Mouse (Mus musculus) cerebellum, adult 2 months (tissue): Measurements from ENCODE around the gene Ptgis. TPM values are rescaled to one million over a fixed set of nuclear protein-coding genes. Genes with fewer than 3 reads are reported as not detected.

ENCODE experiments used
- DNase-seq, 2 experiments: peaks; one replicate each; pipeline ENCODE4 v3.0.0; 2021
- H3K27ac ChIP-seq: fragments of 200-500 bp; 2 replicates; pipeline ENCODE4 v1.5.1; 2012; ENCODE audit warnings: low read length, control low read depth, inconsistent platforms; ENCODE audit not compliant: insufficient read depth
- H3K27me3 ChIP-seq: fragments of 200-500 bp; 2 replicates; pipeline ENCODE4 v1.6.1; 2012; ENCODE audit warnings: inconsistent platforms, mild to moderate bottlenecking, low read length, moderate library complexity; ENCODE audit not compliant: control insufficient read depth, insufficient read depth
- H3K4me1 ChIP-seq: fragments of 200-500 bp; 2 replicates; pipeline ENCODE4 v1.6.1; 2011; ENCODE audit warnings: low read length; ENCODE audit not compliant: control insufficient read depth, insufficient read depth
- H3K4me3 ChIP-seq: fragments of 200-500 bp; replicated peaks from 2 replicates; pipeline ENCODE3; 2011; ENCODE audit warnings: mild to moderate bottlenecking, low read depth, low read length, control low read depth; ENCODE audit not compliant: insufficient read depth
- CTCF ChIP-seq: fragments of 200-500 bp; IDR thresholded peaks from 2 replicates; pipeline ENCODE4 v1.5.1; 2011; ENCODE audit warnings: low read depth, mild to moderate bottlenecking, control low read depth, low read length, moderate library complexity, borderline replicate concordance; ENCODE audit not compliant: insufficient read depth
- POLR2A ChIP-seq: fragments of 200-500 bp; IDR thresholded peaks from 2 replicates; pipeline ENCODE4 v1.6.1; 2011; ENCODE audit warnings: low read length, control low read depth, borderline replicate concordance; ENCODE audit not compliant: insufficient read depth
- WGBS: fragments of 180-500 bp; shearing (Covaris S2); methylation state at CpG from one replicate; pipeline ENCODE4 v1.1.7; 2018; 5-methylcytosine and 5-hydroxymethylcytosine counted together
- polyA plus RNA-seq: library from polyadenylated mRNA; depleted of rRNA; stranded (reverse); fragments of >200 nt; gene quantifications from 2 replicates; pipeline ENCODE4 v1.2.3, GENCODE M21; 2012

Gene Ptgis
- polyA plus RNA-seq, 1 experiment = 2.0 TPM

DNA sequence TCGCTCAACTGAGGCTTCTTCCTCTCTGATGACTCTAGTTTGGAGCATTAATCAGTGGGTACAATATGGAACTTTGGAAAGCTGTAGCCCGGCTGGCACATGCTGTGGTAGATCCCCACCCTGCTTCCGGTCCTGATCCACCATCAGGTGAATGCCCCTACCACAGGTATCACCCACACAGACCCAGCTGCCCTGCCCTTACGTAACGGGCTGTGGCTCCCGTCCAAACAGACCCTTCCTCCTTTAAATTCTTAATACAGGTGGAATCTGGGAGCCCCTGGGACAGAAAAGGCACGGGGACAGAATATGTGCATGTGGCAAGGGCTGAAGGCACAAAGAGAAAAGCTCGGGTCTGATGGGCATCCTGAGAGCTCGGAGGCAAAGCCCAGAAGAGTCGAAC, 35.5 kb upstream of the Ptgis start:
- Histone ChIP-seq H3K27ac (no peak overlapping the region), H3K27me3 (no peaks in the 10 kb centered on the region), H3K4me3 (no peak overlapping the region), H3K4me1 (no peaks in the 10 kb centered on the region; the same call in 1 of the 2 replicates)
- TF ChIP-seq CTCF = no peak
- 91% methylated on average over 10 of the region's 10 CpGs for WGBS
- peak in 1 of 2 experiments; percentile 5 for DNase-seq

GRCm38 (mm10) chr2:167274713-167275465, 34.5 kb upstream of the Ptgis start:
- 71% methylated on average over 10 of the region's 10 CpGs for WGBS
- Histone ChIP-seq H3K27me3 (no peaks in the 10 kb centered on the region), H3K4me3 (no peak overlapping the region), H3K4me1 (no peaks in the 10 kb centered on the region), H3K27ac (no peak overlapping the region)
- peak in 1 of 2 experiments; percentile 3 for DNase-seq
- TF ChIP-seq CTCF = no peak
- no peak for TF ChIP-seq POLR2A

DNA sequence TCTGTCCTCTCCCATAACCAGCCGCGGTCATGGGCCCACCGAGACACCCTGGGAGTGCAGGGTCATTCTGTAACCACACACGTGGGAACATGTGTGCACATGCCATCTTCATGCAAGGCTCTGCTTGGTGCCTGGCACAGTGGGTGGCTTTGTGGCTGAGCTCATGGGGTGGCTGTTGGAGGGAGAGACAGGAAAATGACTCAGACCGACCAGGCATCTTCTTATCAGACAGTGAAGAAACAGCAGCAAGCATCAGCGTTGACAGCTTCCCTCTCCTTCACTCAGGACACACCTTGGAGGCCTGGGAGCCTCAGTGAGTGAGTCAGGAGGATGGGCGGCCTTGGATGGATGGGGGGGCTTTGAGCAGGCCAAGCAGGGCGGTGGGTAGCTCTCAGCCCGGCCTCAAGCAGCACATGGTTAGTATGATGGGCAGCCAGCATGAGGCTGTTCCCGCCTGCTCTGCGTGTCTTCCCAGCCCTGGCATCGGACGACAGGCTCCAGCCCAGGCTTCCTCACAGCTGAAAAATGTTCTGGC, 32.9 kb upstream of the Ptgis start:
- 64% methylated on average over 13 of the region's 13 CpGs for WGBS
- Histone ChIP-seq H3K4me3 (no peak overlapping the region), H3K4me1 (no peaks in the 10 kb centered on the region), H3K27me3 (no peaks in the 10 kb centered on the region), H3K27ac (no peak overlapping the region)
- peak in 1 of 2 experiments; percentile 5 for DNase-seq
- no peak for TF ChIP-seq CTCF
- TF ChIP-seq POLR2A = no peak

- Histone ChIP-seq H3K4me1 (no peaks in the 10 kb centered on the region), H3K27me3 (no peaks in the 10 kb centered on the region), H3K27ac (no peak overlapping the region), H3K4me3 (no peak overlapping the region)
- DNase-seq = peak in 1 of 2 experiments; percentile 2
- WGBS = 89% methylated on average over 3 of the region's 3 CpGs
- TF ChIP-seq POLR2A (no peak), CTCF (no peak)
Observed at GRCm38 (mm10) chr2:167272706-167273105, 32.3 kb upstream of the Ptgis start.

DNA sequence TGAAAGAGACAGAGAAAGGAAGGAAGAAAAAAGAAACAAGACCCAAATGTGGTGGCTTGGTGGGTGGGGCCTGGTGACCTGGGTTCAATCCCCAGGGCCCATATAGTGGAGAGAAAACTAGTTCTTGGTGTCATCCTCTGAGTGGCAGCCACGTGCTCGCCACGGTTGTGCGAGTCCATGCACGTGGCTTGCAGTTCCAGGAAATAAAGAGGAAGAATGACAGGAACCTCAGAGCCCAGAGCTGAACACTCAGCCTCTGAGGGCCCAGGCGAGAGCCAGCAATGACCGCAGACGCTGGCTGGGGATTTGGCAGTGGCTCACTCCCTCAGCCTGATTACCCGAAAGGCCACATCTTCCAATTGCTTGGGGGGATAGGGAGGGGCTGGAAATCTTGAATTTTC, 30.7 kb upstream of the Ptgis start:
- Histone ChIP-seq H3K27ac (no peak overlapping the region), H3K4me3 (no peak overlapping the region), H3K4me1 (no peaks in the 10 kb centered on the region), H3K27me3 (no peaks in the 10 kb centered on the region)
- WGBS = 78% methylated on average over 9 of the region's 9 CpGs
- TF ChIP-seq CTCF (no peak), POLR2A (no peak)
- DNase-seq = peak in 1 of 2 experiments; percentile 2

DNA sequence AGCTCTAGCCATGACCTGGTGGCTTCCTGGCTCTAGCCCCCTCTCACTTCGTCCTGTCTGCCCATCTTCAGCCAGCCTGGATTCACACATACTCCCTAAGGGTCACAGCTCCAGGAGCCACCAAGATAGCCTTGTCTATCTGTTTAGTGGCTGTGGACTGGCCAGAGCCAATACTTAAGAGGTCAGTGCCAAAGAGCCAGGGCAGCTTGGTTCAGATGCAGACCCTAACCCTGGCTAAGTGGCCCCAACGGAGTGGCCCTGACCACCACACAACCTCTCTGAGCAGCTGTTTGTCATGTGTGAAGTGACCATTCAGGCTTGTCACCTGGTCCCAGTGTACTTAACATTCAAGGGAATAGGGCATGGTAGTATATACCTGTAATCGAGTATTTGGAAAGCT, 30.1 kb upstream of the Ptgis start:
- DNase-seq = no peak
- 93% methylated on average over 3 of the region's 3 CpGs for WGBS
- TF ChIP-seq POLR2A (no peak), CTCF (no peak)
- Histone ChIP-seq H3K4me1 (no peaks in the 10 kb centered on the region), H3K27me3 (no peaks in the 10 kb centered on the region), H3K27ac (no peak overlapping the region), H3K4me3 (no peak overlapping the region)

DNA sequence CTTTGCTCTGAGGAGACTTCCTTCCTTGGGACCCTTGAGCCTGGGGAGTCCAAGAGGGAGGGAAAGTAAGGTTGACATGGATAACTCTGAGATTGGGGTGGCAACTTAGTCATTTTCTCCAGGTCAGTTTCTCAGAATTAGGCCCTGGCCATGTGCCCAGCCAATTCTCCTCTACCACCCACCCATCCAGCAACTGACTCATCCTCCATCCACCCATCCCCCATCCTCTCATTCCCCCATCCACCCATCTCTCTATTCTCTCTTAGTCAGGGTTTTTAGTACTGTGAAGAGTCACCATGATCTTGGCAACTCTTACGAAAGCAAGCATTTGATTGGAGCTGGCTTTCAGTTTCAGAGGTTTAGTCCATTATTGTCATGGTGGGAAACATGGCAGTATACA, 28.3 kb upstream of the Ptgis start:
- WGBS = 98% methylated on average over 1 of the region's 1 CpGs
- Histone ChIP-seq H3K27me3 (no peaks in the 10 kb centered on the region), H3K4me1 (no peaks in the 10 kb centered on the region), H3K4me3 (no peak overlapping the region), H3K27ac (no peak overlapping the region)
- DNase-seq = peak in 1 of 2 experiments; percentile 3
- TF ChIP-seq CTCF (no peak), POLR2A (no peak)

DNA sequence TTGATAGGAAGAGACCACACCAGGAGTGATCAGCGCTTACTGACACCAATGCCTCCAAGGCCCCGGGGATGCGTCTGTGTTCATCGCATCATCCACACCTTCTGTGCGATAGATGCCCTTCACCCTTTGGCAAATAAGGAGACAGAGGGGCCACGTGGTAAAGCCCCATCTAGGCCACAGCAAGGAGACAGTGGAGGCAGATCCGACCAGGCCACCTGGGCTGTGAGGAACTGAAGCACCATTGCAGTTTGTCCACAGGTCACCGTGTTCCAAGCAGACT, 27.9 kb upstream of the Ptgis start:
- Histone ChIP-seq H3K4me3 (no peak overlapping the region), H3K27ac (no peak overlapping the region), H3K27me3 (no peaks in the 10 kb centered on the region), H3K4me1 (no peaks in the 10 kb centered on the region)
- no peak for TF ChIP-seq CTCF
- TF ChIP-seq POLR2A = no peak
- no peak for DNase-seq
- 91% methylated on average over 8 of the region's 8 CpGs for WGBS
